Mouse (Mus musculus) kidney, embryonic 15.5 days (tissue): ENCODE measurements at regions not wholly inside any gene's neighbourhood (a gene's known extent, or its start where the extent isn't known, plus 50 kb on each side); places are given as distances from the start of the nearest gene placed in this dataset.
"Not testable (repeated sequence)": the region's sequence is repeated elsewhere in the genome, so short reads cannot be mapped to it uniquely, and the experiment has no call there.

Source experiments
- ATAC-seq: fragments of 200-750 bp; cut with Nextera tagmentation; replicated peaks from 2 replicates; pipeline ENCODE4 v1.8.0; 2017; ENCODE audit warnings: moderate TSS enrichment; ENCODE audit not compliant: low FRiP score
- H3K27ac ChIP-seq: fragments of 300-500 bp; sonication (generic); 2 replicates; pipeline ENCODE4 v1.5.1; 2015; ENCODE audit warnings: mild to moderate bottlenecking, inconsistent platforms
- H3K27me3 ChIP-seq: fragments of 300-500 bp; sonication (generic); 2 replicates; pipeline ENCODE4 v1.6.1; 2015; ENCODE audit warnings: inconsistent platforms
- H3K36me3 ChIP-seq: fragments of 300-500 bp; sonication (generic); 2 replicates; pipeline ENCODE4 v1.6.1; 2015; ENCODE audit warnings: inconsistent platforms
- H3K4me1 ChIP-seq: fragments of 300-500 bp; sonication (generic); 2 replicates; pipeline ENCODE4 v1.6.1; 2015; ENCODE audit warnings: inconsistent platforms
- H3K4me2 ChIP-seq: fragments of 300-500 bp; sonication (generic); 2 replicates; pipeline ENCODE4 v1.6.1; 2015; ENCODE audit warnings: moderate library complexity, mild to moderate bottlenecking, inconsistent platforms
- H3K4me3 ChIP-seq: fragments of 300-500 bp; sonication (generic); replicated peaks from 2 replicates; pipeline ENCODE4 v1.5.1; 2015; ENCODE audit warnings: mild to moderate bottlenecking, inconsistent platforms
- H3K9ac ChIP-seq: fragments of 300-500 bp; sonication (generic); 2 replicates; pipeline ENCODE4 v1.6.1; 2015; ENCODE audit warnings: mild to moderate bottlenecking, inconsistent platforms
- H3K9me3 ChIP-seq: fragments of 300-500 bp; sonication (generic); replicated peaks from 2 replicates; pipeline ENCODE4 v1.6.1; 2016; ENCODE audit warnings: inconsistent platforms
- WGBS: fragments of 180-500 bp; shearing (Covaris S2); methylation state at CpG from one replicate; pipeline ENCODE4 v1.1.7; 2015; ENCODE audit warnings: mixed read lengths; 5-methylcytosine and 5-hydroxymethylcytosine counted together

- H3K27ac ChIP-seq: no peak overlapping the region
- no peaks in the 10 kb centered on the region for H3K27me3 ChIP-seq
- WGBS: 92% methylated on average over 2 of the region's 2 CpGs
- no peaks in the 10 kb centered on the region for H3K4me1 ChIP-seq
- no peaks in the 10 kb centered on the region for H3K36me3 ChIP-seq
- H3K4me2 ChIP-seq: no peak overlapping the region
- H3K4me3 ChIP-seq: no peak overlapping the region
- no peaks in the 10 kb centered on the region for H3K9me3 ChIP-seq
- ATAC-seq: no peak
- no peak overlapping the region for H3K9ac ChIP-seq
Observed at GRCm38 (mm10) chr3:49638601-49639000, 118.5 kb downstream of the Pcdh18 start.

GRCm38 (mm10) chr3:49636676-49637075, 120.4 kb downstream of the Pcdh18 start:
- Histone ChIP-seq H3K27ac (no peak overlapping the region), H3K9ac (no peak overlapping the region), H3K27me3 (no peaks in the 10 kb centered on the region), H3K4me1 (no peaks in the 10 kb centered on the region), H3K4me2 (no peak overlapping the region), H3K36me3 (no peaks in the 10 kb centered on the region), H3K4me3 (no peak overlapping the region), H3K9me3 (no peaks in the 10 kb centered on the region)
- WGBS: 56% methylated on average over 2 of the region's 2 CpGs
- no peak for ATAC-seq

DNA sequence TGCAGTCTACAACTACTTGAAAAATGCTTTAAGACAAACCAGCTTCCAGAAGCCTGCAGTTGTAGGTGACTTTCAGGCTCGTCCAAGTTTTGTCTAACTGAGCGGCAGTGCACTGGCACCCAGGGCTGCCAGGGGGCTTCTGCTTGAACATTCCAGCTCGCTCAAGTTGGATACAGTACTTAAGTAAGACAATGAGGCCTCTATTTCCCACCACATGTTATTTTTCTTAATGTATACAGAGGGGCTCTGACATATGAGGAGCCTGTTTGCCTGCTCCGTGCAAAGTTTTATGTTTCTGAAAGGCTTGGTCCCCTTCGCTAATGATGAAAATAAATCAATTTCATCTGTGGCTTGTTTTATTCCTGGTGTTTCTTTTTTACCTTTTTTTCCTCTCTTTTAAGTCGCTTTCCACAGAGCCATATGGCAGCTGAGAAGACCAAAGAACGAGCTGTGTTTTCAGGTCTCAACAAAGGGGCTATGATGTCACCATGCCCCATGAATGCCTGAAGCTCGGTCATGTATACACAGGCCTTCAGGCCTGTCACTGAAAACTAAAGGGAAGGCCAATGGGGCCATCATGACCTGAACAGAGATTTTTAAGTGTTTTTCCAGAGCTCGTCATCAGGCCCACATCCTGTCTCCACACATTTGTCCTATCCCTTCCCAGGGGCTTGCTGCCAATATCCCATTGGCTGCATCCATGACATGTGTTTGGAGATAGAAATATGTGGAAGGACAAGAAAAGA, 164.2 kb downstream of the Pcdh18 start:
- H3K4me2 ChIP-seq: no peak overlapping the region
- peak overlapping the region; percentile 18; the same call in 1 of the 2 replicates for H3K27ac ChIP-seq
- H3K4me1 ChIP-seq: 0 out of 2 replicates have a peak, but pooled peaks cover 6% of the 10 kb centered on the region
- H3K9ac ChIP-seq: no peak overlapping the region
- H3K9me3 ChIP-seq: no peaks in the 10 kb centered on the region
- H3K27me3 ChIP-seq: no peaks in the 10 kb centered on the region
- no peak overlapping the region for H3K4me3 ChIP-seq
- H3K36me3 ChIP-seq: no peaks in the 10 kb centered on the region
- ATAC-seq: 0 out of 2 replicates have a peak, but pooled peaks have one; percentile 40
- 35% methylated on average over 9 of the region's 9 CpGs for WGBS

DNA sequence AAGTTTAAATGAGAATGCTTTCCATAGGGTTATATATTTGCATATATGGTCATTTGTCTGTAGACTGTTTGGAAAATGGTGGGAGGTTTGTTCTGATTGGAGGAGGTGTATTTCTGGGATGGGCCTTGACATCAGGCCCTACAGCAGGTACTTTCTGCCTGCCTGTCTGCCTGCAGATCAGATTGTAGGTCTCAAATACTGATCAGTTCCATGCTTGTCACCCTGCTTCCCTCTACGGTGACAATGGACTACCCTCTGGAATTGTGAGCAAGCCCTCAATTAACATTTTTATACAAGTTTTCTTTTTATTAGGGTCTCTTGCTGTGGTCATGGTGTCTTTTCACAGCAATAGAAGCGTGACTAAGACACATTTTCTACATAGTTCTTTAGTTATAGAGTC, 166.9 kb downstream of the Pcdh18 start:
- WGBS: 84% methylated on average over 2 of the region's 2 CpGs
- Histone ChIP-seq H3K9ac (no peak overlapping the region), H3K4me1 (0 out of 2 replicates have a peak, but pooled peaks cover 6% of the 10 kb centered on the region), H3K9me3 (no peaks in the 10 kb centered on the region), H3K4me2 (no peak overlapping the region), H3K27me3 (no peaks in the 10 kb centered on the region), H3K36me3 (no peaks in the 10 kb centered on the region), H3K4me3 (no peak overlapping the region), H3K27ac (no peak overlapping the region)
- no peak for ATAC-seq

- Histone ChIP-seq H3K4me1 (no peaks in the 10 kb centered on the region), H3K4me3 (no peak overlapping the region), H3K4me2 (no peak overlapping the region), H3K9ac (no peak overlapping the region), H3K27me3 (no peaks in the 10 kb centered on the region), H3K36me3 (no peaks in the 10 kb centered on the region), H3K27ac (no peak overlapping the region), H3K9me3 (no peaks in the 10 kb centered on the region)
- no peak for ATAC-seq
- 80% methylated on average over 6 of the region's 6 CpGs for WGBS
Observed at GRCm38 (mm10) chr3:49586531-49587168, 170.5 kb downstream of the Pcdh18 start.

DNA sequence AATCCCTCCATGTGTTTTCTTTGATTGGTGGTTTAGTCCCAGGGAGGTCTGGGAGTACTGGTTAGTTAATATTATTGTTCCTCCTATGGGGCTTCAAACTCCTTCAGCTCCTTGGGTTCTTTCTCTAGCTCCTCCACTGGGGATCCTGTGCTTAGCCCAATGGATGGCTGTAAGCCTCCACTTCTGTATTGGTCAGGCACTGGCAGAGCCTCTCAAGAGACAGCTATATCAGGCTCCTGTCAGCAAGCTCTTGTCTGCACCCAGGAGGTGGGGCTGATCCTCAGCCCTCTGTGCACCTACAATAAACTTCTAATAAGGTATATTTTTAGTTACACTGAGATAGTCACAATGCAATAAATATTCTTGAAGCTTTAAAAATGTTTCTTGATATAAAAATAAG, 171.2 kb downstream of the Pcdh18 start:
- not testable (repeated sequence) for H3K27ac ChIP-seq, H3K36me3 ChIP-seq, H3K4me3 ChIP-seq, H3K4me1 ChIP-seq, ATAC-seq, H3K4me2 ChIP-seq, H3K9me3 ChIP-seq, H3K27me3 ChIP-seq, H3K9ac ChIP-seq

DNA sequence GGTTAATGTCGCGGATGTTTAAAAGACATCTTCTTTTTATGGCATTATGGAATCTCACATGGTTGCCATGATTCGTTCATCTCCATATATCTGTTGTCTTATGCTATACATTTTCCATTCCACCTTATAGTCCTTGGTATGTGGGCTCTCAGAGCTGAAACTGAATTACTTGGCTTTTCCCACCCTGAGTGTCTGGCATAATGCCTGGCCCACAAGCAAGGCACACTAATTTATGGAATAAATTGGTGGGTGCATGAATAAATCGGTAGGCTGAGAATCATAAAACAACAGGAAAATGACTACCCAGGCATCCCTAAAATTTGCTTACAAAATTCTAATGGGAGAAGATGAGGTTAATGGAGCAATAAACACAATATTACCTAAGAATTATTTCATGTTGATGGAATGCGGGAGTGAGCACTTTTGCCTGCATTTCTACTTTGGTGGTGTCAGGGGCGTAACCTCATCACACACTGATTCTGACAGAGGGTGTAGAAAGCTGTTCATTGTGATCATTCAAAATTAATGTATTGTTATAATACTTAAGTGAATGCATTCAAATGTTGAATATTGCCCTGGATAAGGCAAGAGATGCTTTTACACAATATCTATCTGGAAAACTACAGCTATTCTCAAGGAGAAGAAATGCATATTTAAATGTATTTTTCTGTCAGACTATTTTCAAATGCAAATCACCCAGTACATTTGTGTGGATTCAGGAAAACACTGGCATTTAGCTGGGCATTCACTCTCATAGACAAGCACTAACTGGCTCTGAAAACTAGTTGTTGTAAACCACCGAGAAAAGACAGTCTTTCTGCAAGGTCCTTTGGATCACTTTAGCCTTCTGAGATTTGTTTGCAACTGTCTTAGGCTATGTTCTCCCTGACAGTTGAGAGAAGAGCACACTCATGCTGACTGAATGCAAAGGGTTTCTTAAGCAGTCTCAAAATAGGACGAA, 190.1 kb downstream of the Pcdh18 start:
- no peak for ATAC-seq
- Histone ChIP-seq H3K27ac (no peak overlapping the region), H3K36me3 (no peaks in the 10 kb centered on the region), H3K9ac (no peak overlapping the region), H3K4me1 (no peaks in the 10 kb centered on the region), H3K9me3 (no peaks in the 10 kb centered on the region), H3K4me2 (no peak overlapping the region), H3K27me3 (no peaks in the 10 kb centered on the region), H3K4me3 (no peak overlapping the region)
- WGBS: 89% methylated on average over 8 of the region's 8 CpGs

DNA sequence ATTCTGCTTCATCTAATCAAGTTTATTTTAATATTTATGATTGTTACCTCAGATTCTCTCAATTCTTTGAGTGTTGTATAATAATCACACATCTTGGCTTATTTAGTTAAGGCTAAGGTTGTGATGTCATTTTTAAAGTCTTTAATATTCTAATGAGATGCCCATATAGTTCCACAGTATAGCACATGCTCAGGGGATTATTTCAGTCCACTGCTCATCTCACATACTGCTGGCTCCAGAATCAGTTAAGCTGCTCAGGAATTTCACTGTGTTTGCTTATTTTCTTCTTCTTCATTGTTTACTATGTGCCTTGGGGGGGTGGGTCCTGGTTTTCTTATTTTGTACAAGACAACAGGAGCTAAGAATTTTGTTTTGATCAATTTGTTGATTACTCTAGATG, 229.5 kb downstream of the Pcdh18 start:
- no peaks in the 10 kb centered on the region for H3K27me3 ChIP-seq
- H3K9me3 ChIP-seq: no peaks in the 10 kb centered on the region
- no peak for ATAC-seq

DNA sequence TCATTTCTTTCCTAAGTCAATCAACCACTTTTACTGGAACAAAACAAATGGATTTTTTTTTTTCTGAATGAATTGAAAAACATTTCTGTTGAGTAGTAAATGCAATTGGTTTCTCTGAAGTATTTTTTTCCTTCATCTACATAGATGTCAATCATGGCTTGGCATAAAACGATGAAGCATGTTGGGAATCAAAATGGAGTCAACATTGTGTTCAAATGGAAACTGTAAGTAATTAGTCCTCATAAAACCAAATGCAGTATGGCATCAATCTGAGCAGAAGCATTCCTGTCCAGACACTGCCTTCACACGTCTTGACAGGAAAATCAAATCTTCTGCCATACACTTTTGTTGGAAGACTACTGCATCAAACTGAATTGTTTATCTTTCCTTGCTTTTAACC, 237.0 kb downstream of the Pcdh18 start:
- no peaks in the 10 kb centered on the region for H3K4me1 ChIP-seq
- no peak overlapping the region for H3K27ac ChIP-seq
- WGBS: 70% methylated on average over 2 of the region's 2 CpGs

More for the DNA sequence above, 229.5 kb downstream of the Pcdh18 start:
- Histone ChIP-seq H3K4me1 (no peaks in the 10 kb centered on the region), H3K9ac (no peak overlapping the region), H3K27ac (no peak overlapping the region), H3K4me2 (no peak overlapping the region), H3K4me3 (no peak overlapping the region), H3K36me3 (no peaks in the 10 kb centered on the region)

DNA sequence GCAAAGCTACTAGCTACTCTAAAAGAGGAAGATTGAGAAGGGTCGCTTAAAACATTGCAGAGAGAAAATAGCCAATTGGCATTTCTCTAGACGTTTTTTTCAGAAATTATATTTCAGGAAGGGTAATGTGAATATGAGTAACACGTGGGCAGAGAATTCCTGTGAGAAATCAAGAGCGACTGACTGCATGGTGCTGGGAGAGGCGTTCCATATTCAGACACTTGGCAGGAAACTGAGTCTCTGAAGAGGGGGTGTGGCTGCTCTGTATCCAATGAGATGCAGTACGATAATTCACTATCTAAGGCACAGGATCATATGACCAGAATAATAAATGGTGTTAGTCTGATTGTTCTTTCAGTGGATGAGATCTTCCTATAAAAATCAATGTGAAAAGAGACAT, 252.5 kb downstream of the Pcdh18 start:
- no peaks in the 10 kb centered on the region for H3K4me1 ChIP-seq
- H3K9me3 ChIP-seq: no peaks in the 10 kb centered on the region
- ATAC-seq: no peak
- no peak overlapping the region for H3K9ac ChIP-seq
- WGBS: 73% methylated on average over 6 of the region's 6 CpGs
- no peaks in the 10 kb centered on the region for H3K36me3 ChIP-seq
- no peak overlapping the region for H3K4me3 ChIP-seq
- no peaks in the 10 kb centered on the region for H3K27me3 ChIP-seq
- no peak overlapping the region for H3K27ac ChIP-seq
- H3K4me2 ChIP-seq: no peak overlapping the region

More for the DNA sequence above, 237.0 kb downstream of the Pcdh18 start:
- Histone ChIP-seq H3K4me3 (no peak overlapping the region), H3K9me3 (no peaks in the 10 kb centered on the region), H3K27me3 (no peaks in the 10 kb centered on the region), H3K9ac (no peak overlapping the region), H3K4me2 (no peak overlapping the region), H3K36me3 (no peaks in the 10 kb centered on the region)
- no peak for ATAC-seq

GRCm38 (mm10) chr3:49502351-49502750, 254.8 kb downstream of the Pcdh18 start:
- Histone ChIP-seq H3K27ac (no peak overlapping the region), H3K36me3 (no peaks in the 10 kb centered on the region), H3K4me3 (no peak overlapping the region), H3K9ac (no peak overlapping the region), H3K27me3 (no peaks in the 10 kb centered on the region), H3K9me3 (no peaks in the 10 kb centered on the region), H3K4me2 (no peak overlapping the region), H3K4me1 (no peaks in the 10 kb centered on the region)
- no peak for ATAC-seq
- 40% methylated on average over 4 of the region's 4 CpGs for WGBS

- H3K36me3 ChIP-seq: no peaks in the 10 kb centered on the region
- no peak overlapping the region for H3K9ac ChIP-seq
- no peaks in the 10 kb centered on the region for H3K9me3 ChIP-seq
- no peaks in the 10 kb centered on the region for H3K4me1 ChIP-seq
- no peaks in the 10 kb centered on the region for H3K27me3 ChIP-seq
- 76% methylated on average over 8 of the region's 8 CpGs for WGBS
- no peak for ATAC-seq
- H3K27ac ChIP-seq: no peak overlapping the region
- no peak overlapping the region for H3K4me2 ChIP-seq
- no peak overlapping the region for H3K4me3 ChIP-seq
Observed at GRCm38 (mm10) chr3:49485105-49485504, 272.0 kb downstream of the Pcdh18 start.
